Mouse (Mus musculus) left cerebral cortex, adult 18-20 months (tissue): ENCODE results near the gene Tfcp2l1. TPM values are rescaled to one million over a fixed set of nuclear protein-coding genes. Genes with fewer than 3 reads are reported as not detected.

Experiments
- DNase-seq, 2 experiments: peaks; one replicate each; pipeline ENCODE4 v3.0.0; 2021 to 2022; ENCODE audit warnings: low spot score in 2 of 2, mixed read lengths in 1 of 2
- total RNA-seq, 2 experiments: library from RNA; stranded (reverse); gene quantifications; 2 replicates each; pipeline ENCODE4 v1.2.3; 2021

The Tfcp2l1 gene
- total RNA-seq, 2 experiments from 2014 or later = 2.7 to 2.9 TPM

DNA sequence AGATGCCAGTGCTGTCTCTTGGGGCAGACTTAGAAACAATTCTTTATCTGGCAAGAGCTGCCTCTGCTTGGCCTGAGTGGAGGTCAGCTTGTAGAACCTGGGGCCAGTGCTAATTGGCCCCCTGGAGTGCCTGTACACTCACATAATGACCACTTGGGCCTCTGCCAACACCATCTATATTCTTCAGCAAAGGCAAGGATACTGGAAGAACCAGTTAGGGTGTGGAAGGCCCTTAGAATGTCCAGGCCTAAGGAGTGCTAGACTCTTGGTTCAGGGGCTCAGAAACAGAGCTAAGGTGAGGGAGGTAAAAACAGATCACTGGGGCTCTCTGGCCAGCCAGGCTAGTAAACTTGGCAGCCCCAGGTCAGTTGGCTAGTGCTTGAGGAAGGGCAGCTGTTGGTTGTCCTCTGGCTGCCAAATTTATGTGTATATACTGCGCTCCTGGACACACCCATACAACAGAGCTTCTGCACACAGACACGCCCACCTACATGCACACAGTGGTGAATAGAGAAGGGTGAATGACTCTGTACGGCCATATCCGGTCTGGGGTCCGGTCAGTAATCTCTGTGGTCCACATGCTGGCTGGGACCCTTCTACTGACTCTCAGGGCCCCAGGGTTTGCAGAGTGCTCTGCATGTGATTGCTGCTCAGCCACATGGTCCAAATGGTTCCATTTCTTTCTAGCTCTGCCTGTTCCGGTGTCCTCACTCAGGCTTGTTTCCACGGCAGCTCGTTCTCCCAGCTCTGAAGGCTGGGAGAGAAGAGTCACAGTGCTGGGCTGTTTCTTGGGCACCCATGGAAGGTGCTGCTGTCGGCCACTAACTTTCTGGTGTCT is 22.4 kb downstream of the Tfcp2l1 start:
- no peak for DNase-seq

DNA sequence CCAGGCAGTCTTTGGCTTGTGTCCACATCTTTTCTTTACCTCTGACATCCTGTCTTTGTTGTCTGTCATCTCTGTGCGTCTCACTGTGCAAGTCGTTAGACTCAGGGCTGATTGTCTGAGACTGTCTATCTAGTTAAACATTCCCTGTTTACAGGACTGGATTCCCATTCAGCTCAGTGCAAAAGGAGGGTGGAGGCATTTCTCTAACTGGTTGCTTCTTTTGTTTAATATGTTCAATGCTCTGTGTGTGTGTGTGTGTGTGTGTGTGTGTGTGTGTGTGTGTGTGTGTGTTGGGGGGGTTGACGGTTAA is 23.0 kb downstream of the Tfcp2l1 start:
- no peak for DNase-seq

- no peak for DNase-seq
Observed at GRCm38 (mm10) chr1:118658716-118659115, 31.0 kb downstream of the Tfcp2l1 start.

- no peak for DNase-seq
Observed at GRCm38 (mm10) chr1:118660880-118661465, 33.2 kb downstream of the Tfcp2l1 start.

DNA sequence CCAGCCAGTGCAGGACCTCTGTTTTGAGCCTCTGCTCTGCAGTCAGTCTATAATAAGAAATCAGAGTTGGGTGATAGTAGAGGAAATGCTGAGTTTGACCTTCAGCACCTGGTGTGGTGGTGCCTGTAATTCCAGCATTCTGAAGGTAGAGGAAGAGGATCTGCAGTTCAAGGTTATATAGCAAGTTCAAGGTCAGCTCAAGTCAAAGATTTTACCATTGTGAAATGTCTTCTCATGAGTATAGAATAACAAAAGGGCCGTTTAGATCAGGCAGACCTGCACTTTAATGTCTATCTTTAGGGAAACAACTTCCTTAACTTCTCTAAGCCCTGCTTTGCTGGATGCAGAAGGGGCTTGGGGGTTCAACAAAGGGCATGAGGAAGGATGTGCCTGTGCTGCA is 35.3 kb downstream of the Tfcp2l1 start:
- no peak for DNase-seq

GRCm38 (mm10) chr1:118667536-118667935 is 39.8 kb downstream of the Tfcp2l1 start:
- no peak for DNase-seq

DNA sequence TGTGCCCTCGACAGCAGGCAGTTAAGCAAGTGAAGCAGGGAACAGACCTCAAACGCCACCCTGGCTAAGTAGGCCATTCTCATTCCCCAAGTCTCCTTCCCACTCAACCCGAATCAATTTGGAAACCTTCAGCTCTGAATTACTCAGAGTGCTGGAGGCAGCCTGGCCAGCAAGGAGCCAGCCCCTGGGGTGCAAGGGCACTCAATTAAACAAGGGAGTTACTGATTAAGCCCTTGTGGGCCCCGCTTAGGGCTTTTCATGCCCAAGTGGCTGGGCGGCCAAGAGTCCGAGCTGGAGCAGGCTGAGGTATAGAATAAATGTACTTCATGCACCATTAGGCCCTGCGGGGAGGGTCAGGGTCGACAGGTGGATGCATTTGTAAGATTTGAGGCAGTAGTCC is 44.5 kb downstream of the Tfcp2l1 start:
- DNase-seq = peak in 1 of 2 experiments; percentile 4

DNA sequence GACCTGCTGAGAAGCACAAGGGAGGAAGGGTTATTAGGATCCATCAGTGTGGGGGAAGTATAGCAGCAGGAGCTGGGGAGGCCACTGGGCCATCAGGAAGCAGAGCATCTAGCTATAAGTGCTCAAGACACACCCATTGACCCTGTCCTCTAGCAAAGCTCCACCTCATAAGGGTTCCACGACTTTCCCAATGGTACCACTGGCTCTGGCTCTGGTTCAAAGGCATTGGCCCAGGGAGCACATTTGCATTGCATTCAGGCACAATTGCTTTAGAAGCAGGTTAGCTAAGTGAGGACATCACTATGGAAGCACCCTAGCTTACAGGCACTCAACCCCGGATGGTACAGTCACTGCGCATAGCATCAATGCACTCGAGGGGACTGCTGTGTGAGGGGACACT is 46.4 kb downstream of the Tfcp2l1 start:
- no peak for DNase-seq

DNA sequence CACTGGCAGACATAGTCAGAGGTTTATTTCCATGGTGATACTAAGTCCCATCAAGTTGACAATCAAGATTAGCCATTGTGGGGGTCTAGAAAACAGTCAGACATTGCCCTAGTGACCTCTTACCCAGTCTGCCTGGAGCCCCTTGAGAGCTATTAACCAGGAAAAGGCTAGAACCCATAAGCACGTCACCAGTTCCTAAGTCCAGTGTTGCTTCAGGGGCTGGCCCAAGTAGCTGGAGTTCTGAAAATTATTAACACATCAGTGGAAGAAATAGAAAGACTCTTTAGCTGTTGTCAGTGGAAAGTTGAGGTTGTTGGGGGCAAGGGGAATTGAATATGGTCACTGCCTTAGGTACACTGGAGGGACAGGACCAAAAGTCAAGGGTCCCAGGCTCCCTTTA is 54.2 kb downstream of the Tfcp2l1 start:
- no peak for DNase-seq

- no peak for DNase-seq
Observed at GRCm38 (mm10) chr1:118683686-118684085, 55.9 kb downstream of the Tfcp2l1 start.

DNA sequence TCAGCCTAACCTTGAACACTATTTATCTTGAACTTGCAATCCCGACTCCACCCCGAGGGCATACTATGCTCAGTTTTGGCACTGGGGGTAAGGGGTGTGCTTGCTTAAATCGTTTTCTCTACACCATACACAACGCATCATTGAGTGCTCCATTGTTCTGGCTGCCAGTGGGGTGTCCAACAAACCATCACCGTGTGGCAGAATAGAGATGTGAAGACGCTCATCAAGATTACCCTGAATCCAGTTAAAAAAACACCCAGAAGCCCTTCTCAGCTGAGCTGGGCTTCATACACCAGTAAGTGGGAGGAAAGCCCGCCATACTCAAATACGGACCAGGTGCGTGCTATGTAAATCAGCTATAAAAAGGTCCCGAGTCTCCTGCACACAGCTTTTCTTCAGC is 60.0 kb downstream of the Tfcp2l1 start:
- no peak for DNase-seq

DNA sequence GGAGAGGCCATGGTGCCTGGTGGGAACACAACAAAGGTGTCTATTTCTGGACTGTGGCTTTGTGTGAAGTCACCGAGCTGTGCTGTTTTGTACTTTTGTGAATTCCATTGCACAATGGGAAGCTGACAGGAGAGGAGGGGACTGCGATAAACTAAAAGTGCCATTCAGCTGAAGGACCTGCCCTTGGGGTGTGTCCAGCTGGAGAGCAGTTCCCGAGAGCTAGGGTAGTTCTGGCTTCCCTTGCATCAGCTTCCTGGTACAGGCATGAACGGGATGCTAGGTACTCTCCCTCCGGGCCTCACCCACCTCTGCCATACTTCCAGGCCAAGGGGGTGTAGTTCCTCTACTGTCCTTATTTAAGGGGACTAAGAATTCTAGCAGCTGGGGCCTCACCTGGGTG is 62.1 kb downstream of the Tfcp2l1 start:
- no peak for DNase-seq

DNA sequence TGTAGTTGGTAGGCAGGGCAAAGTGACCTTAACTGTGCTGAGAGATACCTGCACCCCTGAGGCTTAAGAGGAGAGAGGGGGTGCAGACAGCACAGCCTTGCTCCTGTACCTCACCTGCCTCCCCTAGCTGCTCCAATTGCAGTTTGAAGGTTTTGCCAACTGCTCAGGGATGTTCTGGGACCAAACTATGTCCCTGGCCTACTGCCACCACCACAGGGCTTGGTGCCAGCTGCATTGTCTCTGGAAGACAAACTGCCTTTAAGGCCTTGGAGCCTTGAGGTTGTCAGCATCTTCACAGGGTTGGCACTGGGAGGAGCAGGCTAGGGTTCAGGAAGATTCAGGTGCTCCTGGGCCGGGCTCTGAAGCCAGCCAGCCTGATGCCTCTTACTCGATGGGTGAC is 66.7 kb downstream of the Tfcp2l1 start:
- peak in 1 of 2 experiments; percentile 4 for DNase-seq

DNA sequence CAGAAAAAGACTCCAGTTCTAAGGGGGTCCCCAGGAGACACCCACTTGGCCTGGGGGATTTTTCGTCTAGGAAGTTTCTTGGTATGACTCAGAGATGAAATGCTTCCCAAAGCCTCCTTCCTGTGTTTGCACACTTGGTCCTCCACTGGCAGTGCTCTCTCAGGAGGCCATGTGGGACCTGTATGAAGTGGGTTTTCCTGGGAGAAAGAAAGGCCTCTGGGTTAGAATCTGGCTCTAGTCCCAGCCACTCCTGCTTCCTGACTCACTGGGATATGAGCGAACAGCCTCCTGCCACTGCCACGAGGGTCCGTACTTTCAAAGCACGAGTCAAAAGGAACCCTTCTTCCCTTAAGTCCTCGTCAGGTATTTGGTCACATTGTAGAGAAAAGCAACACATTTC is 70.2 kb downstream of the Tfcp2l1 start:
- no peak for DNase-seq

GRCm38 (mm10) chr1:118699118-118699890 is 71.6 kb downstream of the Tfcp2l1 start:
- DNase-seq = no peak

DNA sequence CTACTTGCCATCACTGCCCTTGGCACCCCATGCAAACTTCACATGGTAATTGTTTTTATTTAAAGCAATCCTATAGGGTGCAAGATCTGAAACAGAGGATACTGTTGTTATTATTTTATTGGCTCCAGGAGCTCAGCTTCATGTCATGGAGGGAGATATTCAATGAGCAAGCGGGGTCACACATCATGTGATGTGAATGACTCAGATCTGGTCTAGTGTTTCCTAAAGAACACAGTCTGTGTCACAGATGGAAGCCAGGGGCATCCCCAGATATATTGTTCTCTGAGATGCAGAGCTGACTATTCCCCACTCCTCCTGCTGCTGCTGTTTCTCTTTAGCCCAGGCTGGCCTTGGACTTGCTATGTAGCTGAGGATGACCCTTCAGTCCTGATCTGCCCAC is 72.2 kb downstream of the Tfcp2l1 start:
- DNase-seq = no peak

- no peak for DNase-seq
Observed at GRCm38 (mm10) chr1:118711606-118712005, 83.9 kb downstream of the Tfcp2l1 start.

DNA sequence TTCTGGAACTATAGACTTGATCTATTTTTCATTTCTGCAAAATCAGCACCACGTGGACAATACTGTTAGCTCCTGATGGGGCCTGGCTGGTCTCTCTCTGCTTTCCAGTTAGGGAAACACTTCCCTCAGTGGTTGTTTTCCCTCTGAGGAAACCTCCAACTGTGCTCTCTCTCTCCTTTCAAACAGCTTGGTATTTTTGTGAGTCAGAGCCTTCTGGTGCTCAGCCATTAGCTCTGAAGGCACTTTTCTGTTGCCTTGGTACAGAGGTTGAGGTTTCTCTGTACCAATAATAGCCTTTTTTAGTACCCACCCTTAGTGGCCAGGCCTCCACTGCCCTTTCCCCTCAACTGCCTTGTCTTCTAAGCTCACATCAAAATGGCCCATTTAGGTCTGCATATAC is 88.5 kb downstream of the Tfcp2l1 start:
- DNase-seq = no peak

DNA sequence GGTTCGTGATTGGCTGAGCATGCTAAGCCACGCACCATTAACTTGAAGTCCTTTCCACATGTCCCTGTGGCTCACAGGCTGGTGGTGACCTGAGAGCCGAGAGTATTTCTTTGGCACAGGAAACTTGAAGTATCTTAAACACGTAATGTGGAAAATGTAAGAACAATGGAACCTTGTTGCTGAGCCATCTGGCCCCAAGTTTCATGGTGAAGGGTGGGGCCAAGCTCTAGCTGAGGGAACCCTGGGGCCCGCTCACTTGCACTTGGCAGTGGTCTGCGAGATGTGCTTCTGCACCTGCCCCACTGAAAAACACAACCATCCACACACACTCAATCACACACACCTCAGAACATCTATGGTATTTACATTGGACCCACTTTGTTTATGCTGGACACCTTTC is 90.3 kb downstream of the Tfcp2l1 start:
- DNase-seq = no peak

- no peak for DNase-seq
Observed at GRCm38 (mm10) chr1:118719699-118720098, 92.0 kb downstream of the Tfcp2l1 start.

DNA sequence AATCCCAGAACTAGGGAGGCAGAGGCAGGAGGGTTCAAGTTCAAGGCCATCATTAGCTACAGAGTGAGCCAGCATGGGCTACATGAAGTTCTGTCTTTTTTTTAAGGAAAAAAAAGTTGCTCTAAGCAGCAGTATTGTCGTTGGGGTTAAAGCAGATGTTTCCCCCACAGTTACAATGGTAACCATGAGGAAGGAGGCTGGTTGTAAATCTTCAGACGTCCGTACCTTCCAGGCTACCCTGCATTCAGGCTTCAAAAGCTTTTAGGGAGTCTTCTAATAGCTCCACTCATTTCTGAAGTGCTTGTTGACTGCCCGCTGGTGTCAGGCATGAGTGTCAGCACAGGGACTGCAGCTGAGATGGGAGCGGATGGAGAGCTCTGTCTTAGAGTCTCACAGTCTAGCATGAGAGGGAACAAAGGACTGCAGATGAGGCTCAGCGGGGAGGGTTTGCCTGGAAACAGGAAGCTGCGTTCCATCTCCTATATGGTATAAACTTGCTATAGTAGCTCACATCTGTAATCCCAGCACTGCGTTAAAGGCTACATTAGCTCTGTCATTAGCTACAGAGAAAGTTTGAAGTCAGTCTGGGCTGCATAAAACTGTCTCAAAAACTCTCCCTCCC is 92.8 kb downstream of the Tfcp2l1 start:
- no peak for DNase-seq

GRCm38 (mm10) chr1:118727075-118727474 is 99.3 kb downstream of the Tfcp2l1 start:
- DNase-seq = no peak
